Mouse (Mus musculus): Measurements from ENCODE around the gene Vmn1r5. TPM values are rescaled to one million over a fixed set of nuclear protein-coding genes. Genes with fewer than 3 reads are reported as not detected.
A peak's percentile ranks its signal among the peaks of the same experiment; 100 is the strongest.

The Vmn1r5 gene
- not detected in 2 replicates for polyA plus RNA-seq (2014; fragmentation: Nextera tagmentation; extraction: Ambion mirVana)

- Histone ChIP-seq H3K9me3 (ENCODE audit: control insufficient read depth, low read length) (no peaks in the 10 kb centered on the region), H3K4me3 (ENCODE audit: low read depth, low read length) (no peak within 1 kb of the TSS), H3K27ac (ENCODE audit: low read depth, low read length) (no peak within 1 kb of the TSS), H3K4me2 (no peak within 1 kb of the TSS), H3K9ac (ENCODE audit: low read length) (no peak within 1 kb of the TSS), H3K27me3 (ENCODE audit: control insufficient read depth, insufficient read depth, low read length) (no peaks in the 10 kb centered on the region), H3K4me1 (ENCODE audit: control insufficient read depth, insufficient read depth, low read length) (no peaks in the 10 kb centered on the region), H3K36me3 (ENCODE audit: control insufficient read depth, insufficient read depth, low read length) (no peaks in the 10 kb centered on the region)
- no peak for ATAC-seq (ENCODE audit: low FRiP score)
- no peak for DNase-seq (ENCODE audit: low spot score, missing footprints)
Measured at GRCm38 (mm10) chr6:56969973-56970372, at the start of gene Vmn1r5. TSS of gene Vmn1r5 (plus strand) at chr6:56970273.

DNA sequence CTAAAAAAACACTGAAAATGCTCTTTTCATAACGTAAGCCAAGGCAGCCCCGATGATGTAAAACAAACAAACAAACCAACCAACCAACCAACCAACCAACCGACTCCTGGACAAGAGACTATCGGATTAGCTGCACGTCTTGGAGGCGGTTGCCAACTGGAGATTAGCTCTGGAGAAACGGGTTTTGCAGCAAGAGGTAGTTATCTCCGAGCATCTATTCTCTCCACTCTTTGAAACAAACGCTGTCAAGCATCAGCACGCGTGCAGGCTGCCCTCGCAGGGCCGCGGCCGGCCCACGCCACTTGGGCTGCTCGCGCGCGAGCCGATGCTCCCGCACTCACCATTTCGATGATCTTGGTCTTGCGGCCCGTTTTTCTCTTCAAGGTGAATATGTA, 46.7 kb upstream of the Vmn1r5 start:
- Histone ChIP-seq H3K4me2 (peak overlapping the region; percentile 53), H3K4me3 (ENCODE audit: low read depth, low read length) (peak overlapping the region; percentile 74), H3K9me3 (ENCODE audit: control insufficient read depth, low read length) (no peaks in the 10 kb centered on the region; the same call in 1 of the 2 replicates), H3K27me3 (ENCODE audit: control insufficient read depth, insufficient read depth, low read length) (no peaks in the 10 kb centered on the region), H3K9ac (ENCODE audit: low read length) (peak overlapping the region; percentile 77), H3K36me3 (ENCODE audit: control insufficient read depth, insufficient read depth, low read length) (no peaks in the 10 kb centered on the region), H3K4me1 (ENCODE audit: control insufficient read depth, insufficient read depth, low read length) (no peaks in the 10 kb centered on the region), H3K27ac (ENCODE audit: low read depth, low read length) (no peak overlapping the region)
- ATAC-seq (ENCODE audit: low FRiP score) (no peak), DNase-seq (ENCODE audit: low spot score, missing footprints) (peak; percentile 97)
- under 1% methylated on average over 25 of the region's 25 CpGs for WGBS

GRCm38 (mm10) chr6:56923726-56924707, 46.1 kb upstream of the Vmn1r5 start, which contains the start of the genes Nt5c3 and Vmn1r4:
TSS of gene Nt5c3 (minus strand) at chr6:56923932.
TSS of gene Vmn1r4 (plus strand) at chr6:56924015.
- Histone ChIP-seq H3K4me3 (ENCODE audit: low read depth, low read length) (peak within 1 kb of the TSS; percentile 74), H3K27me3 (ENCODE audit: control insufficient read depth, insufficient read depth, low read length) (no peaks in the 10 kb centered on the region), H3K4me2 (peak within 1 kb of the TSS; percentile 63), H3K9me3 (ENCODE audit: control insufficient read depth, low read length) (no peaks in the 10 kb centered on the region; the same call in 1 of the 2 replicates), H3K9ac (ENCODE audit: low read length) (peak within 1 kb of the TSS; percentile 77), H3K36me3 (ENCODE audit: control insufficient read depth, insufficient read depth, low read length) (no peaks in the 10 kb centered on the region), H3K4me1 (ENCODE audit: control insufficient read depth, insufficient read depth, low read length) (no peaks in the 10 kb centered on the region), H3K27ac (ENCODE audit: low read depth, low read length) (peak within 1 kb of the TSS; percentile 2; the same call in 1 of the 2 replicates)
- DNase-seq (ENCODE audit: low spot score, missing footprints) = peak; percentile 100
- 5% methylated on average over 63 of the region's 64 CpGs for WGBS
- peak; percentile 98 for ATAC-seq (ENCODE audit: low FRiP score)

- H3K4me2 ChIP-seq = no peak overlapping the region
- no peak for DNase-seq (ENCODE audit: low spot score, missing footprints)
Measured at GRCm38 (mm10) chr6:56931648-56932415, 38.2 kb upstream of the Vmn1r5 start.

DNA sequence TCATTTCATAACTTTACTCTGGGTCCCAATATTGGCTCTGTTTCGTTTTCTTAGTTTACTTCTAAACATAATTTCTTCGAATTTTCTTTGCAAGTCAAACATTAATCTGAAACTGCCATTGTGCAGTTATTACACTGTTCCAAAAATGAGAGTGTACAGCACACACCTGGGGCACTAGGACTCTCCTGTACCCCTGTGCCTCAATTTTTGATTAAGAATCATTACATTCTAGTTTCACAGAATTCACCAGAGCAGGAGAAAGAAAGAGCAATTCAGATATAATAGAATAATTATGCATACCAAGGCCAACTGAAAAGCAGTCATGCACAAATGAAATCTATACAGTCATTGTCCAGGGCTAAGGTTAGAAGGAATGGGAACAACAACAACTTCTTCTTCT, 37.6 kb upstream of the Vmn1r5 start:
- Histone ChIP-seq H3K9ac (ENCODE audit: low read length) (no peak overlapping the region), H3K9me3 (ENCODE audit: control insufficient read depth, low read length) (no peaks in the 10 kb centered on the region; the same call in 1 of the 2 replicates), H3K36me3 (ENCODE audit: control insufficient read depth, insufficient read depth, low read length) (no peaks in the 10 kb centered on the region), H3K27ac (ENCODE audit: low read depth, low read length) (no peak overlapping the region), H3K4me1 (ENCODE audit: control insufficient read depth, insufficient read depth, low read length) (no peaks in the 10 kb centered on the region), H3K4me3 (ENCODE audit: low read depth, low read length) (no peak overlapping the region), H3K27me3 (ENCODE audit: control insufficient read depth, insufficient read depth, low read length) (no peaks in the 10 kb centered on the region), H3K4me2 (no peak overlapping the region)
- no peak for ATAC-seq (ENCODE audit: low FRiP score)
- DNase-seq (ENCODE audit: low spot score, missing footprints) = no peak
- 69% methylated on average over 2 of the region's 2 CpGs for WGBS

More at GRCm38 (mm10) chr6:56931648-56932415, 38.2 kb upstream of the Vmn1r5 start:
- H3K36me3 ChIP-seq (ENCODE audit: control insufficient read depth, insufficient read depth, low read length) = no peaks in the 10 kb centered on the region
- WGBS = 77% methylated on average over 4 of the region's 4 CpGs
- H3K27me3 ChIP-seq (ENCODE audit: control insufficient read depth, insufficient read depth, low read length) = no peaks in the 10 kb centered on the region
- ATAC-seq (ENCODE audit: low FRiP score) = no peak
- H3K9me3 ChIP-seq (ENCODE audit: control insufficient read depth, low read length) = no peaks in the 10 kb centered on the region; the same call in 1 of the 2 replicates
- no peak overlapping the region for H3K4me3 ChIP-seq (ENCODE audit: low read depth, low read length)
- H3K4me1 ChIP-seq (ENCODE audit: control insufficient read depth, insufficient read depth, low read length) = no peaks in the 10 kb centered on the region
- no peak overlapping the region for H3K27ac ChIP-seq (ENCODE audit: low read depth, low read length)
- H3K9ac ChIP-seq (ENCODE audit: low read length) = no peak overlapping the region

DNA sequence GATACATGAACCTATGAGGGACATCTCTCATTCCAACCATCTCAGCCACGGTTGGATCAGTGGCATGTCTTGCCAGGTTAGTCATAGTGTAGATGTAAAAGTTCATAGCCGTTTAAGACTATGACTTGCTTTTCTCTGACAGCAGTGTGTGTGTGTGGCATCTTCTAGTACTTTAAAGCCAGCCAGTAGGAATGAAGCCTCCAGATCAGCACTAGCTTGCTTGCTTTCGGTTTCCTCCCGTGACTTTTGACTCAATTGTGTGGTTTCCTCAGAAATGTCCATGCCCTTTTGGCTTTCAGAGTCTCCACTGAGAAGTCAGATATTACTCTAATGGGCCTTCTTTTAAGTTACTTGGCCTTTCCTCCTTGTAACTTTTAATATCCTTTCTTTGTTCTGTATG, 35.7 kb upstream of the Vmn1r5 start:
- no peak overlapping the region for H3K4me3 ChIP-seq (ENCODE audit: low read depth, low read length)
- H3K4me1 ChIP-seq (ENCODE audit: control insufficient read depth, insufficient read depth, low read length) = no peaks in the 10 kb centered on the region
- ATAC-seq (ENCODE audit: low FRiP score) (no peak), DNase-seq (ENCODE audit: low spot score, missing footprints) (no peak)
- no peak overlapping the region for H3K27ac ChIP-seq (ENCODE audit: low read depth, low read length)
- no peak overlapping the region for H3K9ac ChIP-seq (ENCODE audit: low read length)
- no peak overlapping the region for H3K4me2 ChIP-seq
- 89% methylated on average over 4 of the region's 4 CpGs for WGBS
- no peaks in the 10 kb centered on the region for H3K36me3 ChIP-seq (ENCODE audit: control insufficient read depth, insufficient read depth, low read length)
- H3K9me3 ChIP-seq (ENCODE audit: control insufficient read depth, low read length) = no peaks in the 10 kb centered on the region
- H3K27me3 ChIP-seq (ENCODE audit: control insufficient read depth, insufficient read depth, low read length) = no peaks in the 10 kb centered on the region

DNA sequence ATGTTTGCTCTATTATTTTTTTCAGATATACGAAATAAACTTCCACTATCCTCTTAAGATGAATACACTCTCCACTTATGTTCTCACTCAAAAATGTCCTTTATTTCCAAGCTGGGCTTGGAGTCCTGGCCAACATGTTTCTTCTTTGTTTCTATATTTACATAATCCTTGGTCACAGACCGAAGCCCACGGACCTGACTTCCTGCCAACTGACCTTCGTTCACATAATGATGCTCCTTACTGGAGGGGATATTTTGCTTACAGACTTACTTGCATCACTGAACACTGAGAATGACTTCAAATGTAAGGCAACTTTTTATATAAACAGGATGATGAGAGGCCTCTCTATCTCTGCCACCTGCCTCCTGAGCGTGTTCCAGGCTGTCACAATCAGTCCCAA, 13.6 kb upstream of the Vmn1r5 start:
- no peaks in the 10 kb centered on the region for H3K4me1 ChIP-seq (ENCODE audit: control insufficient read depth, insufficient read depth, low read length)
- H3K4me2 ChIP-seq = no peak overlapping the region
- ATAC-seq (ENCODE audit: low FRiP score) (no peak), DNase-seq (ENCODE audit: low spot score, missing footprints) (no peak)
- 81% methylated on average over 5 of the region's 5 CpGs for WGBS
- no peak overlapping the region for H3K9ac ChIP-seq (ENCODE audit: low read length)
- no peaks in the 10 kb centered on the region for H3K27me3 ChIP-seq (ENCODE audit: control insufficient read depth, insufficient read depth, low read length)
- H3K9me3 ChIP-seq (ENCODE audit: control insufficient read depth, low read length) = no peaks in the 10 kb centered on the region
- no peaks in the 10 kb centered on the region for H3K36me3 ChIP-seq (ENCODE audit: control insufficient read depth, insufficient read depth, low read length)
- no peak overlapping the region for H3K4me3 ChIP-seq (ENCODE audit: low read depth, low read length)
- no peak overlapping the region for H3K27ac ChIP-seq (ENCODE audit: low read depth, low read length)

GRCm38 (mm10) chr6:56996943-56997342, 26.9 kb downstream of the Vmn1r5 start, which contains the start of gene Vmn1r6:
TSS of gene Vmn1r6 (plus strand) at chr6:56997243.
- whole genome bisulfite sequencing = 87% methylated on average over 2 of the region's 2 CpGs
- Histone ChIP-seq H3K4me2 (no peak within 1 kb of the TSS), H3K36me3 (ENCODE audit: control insufficient read depth, insufficient read depth, low read length) (no peaks in the 10 kb centered on the region)

More at GRCm38 (mm10) chr6:56996943-56997342, 26.9 kb downstream of the Vmn1r5 start, which contains the start of gene Vmn1r6:
- no peak within 1 kb of the TSS for H3K4me3 ChIP-seq (ENCODE audit: low read depth, low read length)
- no peak for DNase-seq (ENCODE audit: low spot score, missing footprints)
- ATAC-seq (ENCODE audit: low FRiP score) = no peak
- H3K27ac ChIP-seq (ENCODE audit: low read depth, low read length) = no peak within 1 kb of the TSS
- H3K27me3 ChIP-seq (ENCODE audit: control insufficient read depth, insufficient read depth, low read length) = no peaks in the 10 kb centered on the region
- no peak within 1 kb of the TSS for H3K9ac ChIP-seq (ENCODE audit: low read length)
- no peaks in the 10 kb centered on the region for H3K4me1 ChIP-seq (ENCODE audit: control insufficient read depth, insufficient read depth, low read length)
- no peaks in the 10 kb centered on the region for H3K9me3 ChIP-seq (ENCODE audit: control insufficient read depth, low read length)

Data from midbrain, embryonic 11.5 days (tissue).